Mouse (Mus musculus) liver, adult 2 months (tissue): ENCODE results near the gene Exoc3l4.

Source experiments
- CTCF ChIP-seq: fragments of 200-500 bp; IDR thresholded peaks from 2 replicates; pipeline ENCODE4 v1.5.1; 2011; ENCODE audit warnings: low read depth, low read length, control low read depth
- POLR2A ChIP-seq: fragments of 200-500 bp; IDR thresholded peaks from 2 replicates; pipeline ENCODE4 v1.6.1; 2011; ENCODE audit warnings: low read length, control low read depth; ENCODE audit not compliant: insufficient read depth; ENCODE audit errors: extremely low read depth

DNA sequence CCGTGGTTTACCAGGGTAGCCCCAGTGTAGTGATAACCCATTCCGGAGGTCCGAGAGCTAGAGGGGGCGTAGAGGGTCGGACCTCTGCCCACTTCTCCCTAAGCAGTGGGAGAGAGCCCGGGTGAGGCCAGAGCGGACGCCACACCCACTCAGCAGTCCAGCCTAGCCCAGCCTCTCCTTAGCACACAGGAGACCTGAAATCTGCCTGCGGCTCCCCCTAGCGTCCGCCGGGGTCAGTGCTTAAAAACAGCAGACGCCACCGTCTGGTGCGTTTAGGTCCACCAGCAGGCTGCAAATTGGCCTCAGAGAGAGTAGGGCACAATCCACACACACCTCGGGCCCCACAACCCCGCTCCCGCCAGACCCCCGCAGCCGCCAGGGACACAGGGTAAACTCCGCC is 3.5 kb upstream of the Exoc3l4 start:
- TF ChIP-seq CTCF (peak; percentile 99), POLR2A (no peak)
